Mouse (Mus musculus) neural tube, embryonic 10.5 days (tissue): Measurements from ENCODE around the gene Cd36.
A peak's percentile ranks its signal among the peaks of the same experiment; 100 is the strongest.

Source experiments
- DNase-seq: peaks from one replicate; pipeline ENCODE4 v3.0.0-alpha.2; 2017; ENCODE audit warnings: low spot score; ENCODE audit errors: extremely low spot score

Cd36 gene

DNA sequence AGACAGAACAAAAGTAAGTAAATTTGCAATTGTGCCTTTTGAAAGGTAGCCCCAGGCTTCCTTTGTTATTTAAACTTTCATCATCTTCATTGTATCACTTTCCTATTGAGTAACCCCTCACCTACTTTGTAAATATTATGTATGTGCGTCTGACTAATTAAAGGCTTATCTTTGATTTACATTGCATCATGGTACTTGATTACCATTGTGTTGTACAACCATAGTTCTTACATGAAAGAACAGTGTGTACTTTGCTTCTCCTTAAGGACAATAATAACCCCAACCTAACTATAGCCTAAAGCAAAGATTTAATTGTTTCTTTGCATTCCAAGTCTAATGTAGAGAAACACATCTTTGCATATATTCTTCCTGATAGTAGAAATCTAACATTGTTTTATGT is 78.3 kb downstream of the Cd36 start:
- DNase-seq: no peak

DNA sequence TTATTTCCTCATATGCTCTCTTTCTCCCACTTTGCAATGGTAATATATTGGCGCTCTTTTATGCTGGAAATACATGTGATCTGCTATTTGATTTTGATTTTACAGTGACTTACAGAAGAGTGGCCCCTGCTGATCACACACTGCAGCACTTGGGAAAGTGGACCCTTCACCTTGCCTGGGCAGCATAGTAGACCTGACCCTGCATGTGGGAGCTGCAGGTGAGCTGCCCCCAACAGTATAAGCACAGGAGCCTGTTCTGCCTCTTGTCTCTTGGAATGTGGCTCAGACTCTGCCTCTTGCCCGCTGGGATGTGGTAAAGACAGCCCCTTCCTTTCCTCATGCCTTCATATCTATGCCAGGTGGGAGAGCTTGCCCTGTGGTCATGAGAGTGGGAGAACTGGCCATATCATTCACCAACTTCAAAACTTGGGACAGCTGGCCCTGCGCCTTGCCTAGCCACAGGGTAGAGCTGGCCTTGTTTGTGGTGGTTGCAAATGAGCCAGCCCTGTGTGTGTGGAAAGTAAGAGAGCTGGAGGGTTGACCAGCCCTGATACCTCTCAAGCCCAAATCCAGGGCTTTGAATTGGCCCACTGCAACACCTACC is 81.7 kb downstream of the Cd36 start:
- DNase-seq: no peak

DNA sequence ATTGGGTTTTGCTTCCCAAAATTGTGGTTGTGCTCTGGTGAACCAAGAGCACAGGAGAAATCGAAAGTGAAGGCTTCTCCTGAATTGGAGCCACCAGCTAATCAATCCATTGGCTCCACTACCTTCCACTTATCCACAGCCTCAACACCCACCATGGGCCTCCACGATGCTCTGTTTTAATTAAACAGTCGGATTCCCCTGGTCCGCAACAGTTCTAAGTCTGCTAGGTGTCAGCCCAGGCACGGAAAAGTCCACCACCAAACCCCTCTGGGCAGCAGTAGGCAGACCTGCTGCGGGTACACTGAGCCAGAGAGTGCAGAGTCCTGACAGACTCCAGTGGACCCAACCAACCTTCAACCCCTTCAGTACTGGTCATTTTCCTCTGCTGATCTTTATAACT is 112.0 kb downstream of the Cd36 start:
- peak; percentile 47 for DNase-seq

DNA sequence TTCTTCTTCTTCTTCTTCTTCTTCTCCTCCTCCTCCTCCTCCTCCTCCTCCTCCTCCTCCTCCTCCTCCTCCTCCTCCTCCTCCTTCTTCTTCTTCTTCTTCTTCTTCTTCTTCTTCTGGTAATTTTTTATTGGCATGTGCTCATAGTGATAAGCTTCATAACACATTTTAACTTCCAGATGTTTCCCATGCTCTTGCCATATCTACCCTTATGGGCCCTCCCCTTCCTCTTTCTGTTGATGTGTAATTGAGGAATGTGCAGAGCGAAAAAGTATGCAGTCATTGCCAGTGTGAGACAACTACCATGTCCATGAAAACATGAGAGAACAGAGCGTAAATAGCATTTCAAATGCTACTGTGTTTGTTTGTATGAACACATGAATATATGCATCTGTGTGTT is 118.3 kb downstream of the Cd36 start:
- no peak for DNase-seq

DNA sequence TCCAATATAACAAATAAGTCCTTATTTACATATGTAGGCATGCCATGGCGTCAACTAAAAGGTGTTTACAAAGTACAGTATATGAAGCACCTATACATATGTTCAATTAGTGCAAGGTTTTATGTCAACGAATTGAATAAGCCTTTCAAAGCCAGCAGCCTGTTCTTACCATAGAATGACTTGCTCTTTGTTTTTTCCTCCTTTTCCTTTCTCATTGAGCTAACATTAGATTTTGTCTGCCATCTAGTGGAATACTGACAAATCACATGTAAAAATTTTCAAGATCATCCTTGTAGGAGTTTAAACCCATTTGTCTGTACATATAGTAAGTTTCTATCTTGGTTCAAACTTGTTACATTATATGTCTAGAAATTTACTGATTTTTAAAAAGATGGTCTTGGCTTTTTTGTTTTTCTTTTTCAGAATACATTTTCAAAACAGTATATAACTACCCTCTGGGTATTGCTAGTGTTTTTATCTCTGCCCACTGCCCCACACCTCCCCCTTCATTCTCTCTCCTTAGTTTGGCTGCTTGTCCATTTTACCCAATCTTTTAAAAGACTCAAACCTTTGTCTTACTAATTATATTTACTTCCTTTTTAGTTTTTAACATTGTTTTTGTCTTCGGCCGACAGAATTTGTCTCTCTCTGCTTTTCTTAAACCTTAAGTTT is 122.5 kb downstream of the Cd36 start:
- no peak for DNase-seq

DNA sequence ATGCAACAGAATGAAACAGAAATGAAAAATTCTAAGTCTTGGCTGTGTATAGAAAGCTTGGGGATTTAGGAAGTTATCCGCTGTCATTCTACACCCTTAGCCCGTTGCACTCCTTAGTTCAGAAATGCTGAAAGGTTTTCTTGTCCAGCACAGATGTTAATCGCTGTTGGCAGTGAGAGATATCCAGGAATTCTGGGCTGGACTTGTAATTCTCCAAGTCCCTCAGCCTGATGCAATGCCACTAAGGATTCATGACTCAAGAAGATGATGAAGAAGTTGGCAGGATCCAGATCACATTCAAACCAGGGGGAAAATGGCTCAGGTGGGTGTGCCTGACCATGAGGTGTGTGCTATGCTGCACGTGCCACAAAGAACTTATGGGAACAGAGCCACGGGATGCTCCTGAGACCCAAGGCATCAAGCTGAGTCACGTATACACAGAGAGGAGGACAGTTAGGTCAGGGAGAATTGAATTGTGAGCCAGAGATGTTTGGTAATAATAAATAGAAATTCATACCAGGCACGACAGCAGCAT is 135.1 kb downstream of the Cd36 start:
- DNase-seq: no peak

DNA sequence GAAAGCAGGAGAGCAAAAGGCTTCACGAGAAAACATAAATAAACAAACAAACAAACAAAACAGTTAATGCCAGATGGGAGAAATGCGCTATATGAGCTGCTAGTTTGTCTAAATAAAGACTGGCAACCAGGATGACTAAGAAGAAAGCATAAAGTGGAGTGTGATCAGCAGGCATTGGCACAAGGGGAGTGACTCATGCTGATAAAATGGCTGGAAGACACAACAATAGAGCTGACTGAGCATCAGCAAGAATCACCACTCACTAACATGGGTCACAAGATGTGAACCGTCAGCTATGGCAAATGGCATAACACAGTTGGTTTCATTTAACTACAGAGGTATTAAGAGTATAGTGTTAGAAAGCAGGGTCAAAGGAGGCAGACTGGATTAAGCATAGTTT is 140.3 kb downstream of the Cd36 start:
- DNase-seq: no peak

DNA sequence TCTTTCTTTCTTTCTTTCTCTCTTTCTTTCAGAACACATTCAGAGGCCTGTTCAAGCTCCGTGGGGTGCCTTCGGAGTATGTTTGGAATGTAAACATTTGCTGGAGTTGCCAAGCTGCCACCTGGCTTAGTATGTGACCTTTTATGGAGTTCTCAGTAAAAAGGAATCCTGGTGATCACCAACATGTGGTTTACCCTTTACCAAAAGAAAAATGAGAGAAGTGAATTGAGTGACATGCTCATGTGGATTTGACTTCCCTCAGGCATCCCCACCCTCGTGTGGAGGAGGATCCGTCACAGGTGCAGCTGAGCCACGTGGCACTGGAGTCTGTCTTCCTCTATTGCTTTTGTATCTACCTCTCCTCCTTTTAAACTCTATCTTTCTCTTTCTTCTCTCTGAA is 141.5 kb downstream of the Cd36 start:
- peak; percentile 24 for DNase-seq

DNA sequence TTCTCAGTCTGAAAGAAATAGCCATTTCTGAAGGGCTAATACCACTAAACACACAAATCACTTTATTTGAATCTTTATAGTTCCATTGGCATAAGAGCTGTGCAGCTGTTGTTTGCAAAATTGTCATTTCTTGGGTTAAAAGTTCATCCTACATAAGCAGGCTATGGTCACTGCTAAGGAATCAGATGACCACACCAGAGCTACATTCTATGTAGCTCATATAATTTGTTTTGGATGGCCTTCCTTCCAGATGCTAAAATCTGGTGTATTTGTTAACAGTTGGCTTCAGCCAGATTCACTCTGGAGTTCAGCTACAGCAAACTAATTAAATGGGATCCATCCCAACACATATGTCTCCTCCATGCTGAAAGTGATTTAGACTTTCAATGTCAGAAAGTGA is 142.1 kb downstream of the Cd36 start:
- DNase-seq: no peak

DNA sequence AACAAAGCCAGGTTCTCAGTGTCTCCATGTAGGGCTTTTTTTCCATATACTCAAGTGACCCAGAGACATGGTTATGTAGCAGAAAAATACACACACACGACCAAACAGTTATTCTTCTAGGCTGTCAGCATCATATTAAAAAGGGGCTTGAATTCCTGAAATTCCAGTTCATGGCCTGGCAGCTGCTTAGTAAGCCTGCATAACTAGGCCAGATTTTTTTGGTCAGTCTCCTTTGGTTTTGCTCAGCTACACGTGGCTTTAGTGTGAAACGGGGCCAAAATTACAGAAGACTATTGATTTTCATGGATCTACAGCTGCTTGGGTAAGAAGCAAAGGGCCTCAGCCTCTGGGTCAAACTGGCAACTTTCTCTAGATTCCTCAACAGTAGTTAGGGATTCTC is 148.8 kb downstream of the Cd36 start:
- DNase-seq: no peak
